Mouse (Mus musculus) thymus, adult 2 months (tissue): ENCODE data around the gene Gm20388.

Experiments used
- CTCF ChIP-seq: fragments of 200-500 bp; IDR thresholded peaks from 2 replicates; pipeline ENCODE4 v1.5.1; 2012; ENCODE audit warnings: mild to moderate bottlenecking, control low read depth, low read length, moderate library complexity, borderline replicate concordance; ENCODE audit not compliant: control insufficient read depth, poor library complexity, insufficient read depth; ENCODE audit errors: extremely low read depth
- POLR2A ChIP-seq: fragments of 200-500 bp; IDR thresholded peaks from 2 replicates; pipeline ENCODE4 v1.6.1; 2012; ENCODE audit warnings: mild to moderate bottlenecking, low read length, control low read depth, moderate library complexity; ENCODE audit not compliant: control insufficient read depth, poor library complexity, insufficient read depth; ENCODE audit errors: extremely low read depth

DNA sequence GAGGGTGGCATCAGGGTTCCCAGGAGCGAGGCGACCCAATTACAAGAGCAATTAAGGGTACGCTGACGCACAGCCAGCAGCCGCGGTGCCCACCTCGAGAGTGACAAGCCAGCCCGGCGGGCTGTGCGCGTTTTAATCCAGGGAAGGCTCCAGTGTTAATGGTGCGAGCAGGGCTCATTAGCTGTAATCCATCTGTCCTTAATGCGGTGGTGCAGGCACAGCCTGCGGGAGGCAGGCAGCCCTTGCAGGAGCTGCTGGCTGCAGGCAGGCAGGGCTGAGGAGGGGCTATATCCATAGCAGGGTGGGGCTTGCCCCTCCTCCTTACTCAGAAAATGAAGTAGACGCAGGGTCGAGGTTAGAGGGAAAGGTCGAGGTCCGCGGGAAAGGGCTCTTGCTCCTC, 528.7 kb downstream of the Gm20388 start:
- TF ChIP-seq CTCF (no peak), POLR2A (no peak)
